Mouse (Mus musculus): ENCODE measurements around the gene Gm8369.
"Not testable (repeated sequence)": the region's sequence is repeated elsewhere in the genome, so short reads cannot be mapped to it uniquely, and the experiment has no call there.

Gene Gm8369

DNA sequence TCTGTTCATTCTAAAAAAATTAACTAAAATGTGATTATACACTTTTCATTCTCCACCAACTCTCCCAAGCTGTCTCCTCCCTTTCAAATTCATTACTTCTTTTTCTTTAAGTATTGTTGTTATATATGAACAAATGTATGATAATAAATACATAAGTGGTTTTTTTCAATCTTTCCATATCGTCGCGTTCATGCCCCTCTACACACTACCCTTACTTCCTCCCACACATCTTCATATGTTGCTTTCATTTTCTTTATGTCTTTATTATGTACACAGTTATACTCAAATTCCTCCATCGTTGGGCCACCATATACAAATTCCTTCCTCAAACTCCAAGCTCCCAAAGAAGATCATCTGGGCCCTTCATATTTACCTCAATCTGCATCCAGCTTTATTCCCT, 15.6 kb downstream of the Gm8369 start:
- in situ Hi-C loops (cut with MboI, MseI), result loop anchor here (10.0 kb wide), 1 partner anchor 137 kb away; no protein-coding TSS in a partner anchor

DNA sequence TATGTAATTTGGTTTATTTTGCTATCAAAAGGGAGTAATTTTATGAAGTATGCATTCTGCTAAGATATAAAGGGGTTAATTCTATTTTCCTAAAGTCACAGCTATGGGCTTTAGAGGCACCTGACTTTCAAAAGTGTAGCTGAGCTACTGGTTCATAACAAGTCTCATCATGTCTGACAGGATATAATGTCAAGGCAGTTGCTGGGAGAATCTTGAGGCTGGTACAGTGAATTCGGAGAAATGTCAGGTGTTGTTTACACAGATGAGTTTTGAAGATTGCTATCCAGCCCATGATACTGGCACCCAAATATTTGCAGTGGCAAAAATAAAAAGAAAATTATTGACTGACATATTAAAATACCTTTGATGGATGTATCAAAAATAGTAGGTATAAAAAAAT, 19.1 kb downstream of the Gm8369 start:
- in situ Hi-C loops (cut with MboI, MseI), result loop anchor here (10.0 kb wide), 1 partner anchor 140 kb away; no protein-coding TSS in a partner anchor

DNA sequence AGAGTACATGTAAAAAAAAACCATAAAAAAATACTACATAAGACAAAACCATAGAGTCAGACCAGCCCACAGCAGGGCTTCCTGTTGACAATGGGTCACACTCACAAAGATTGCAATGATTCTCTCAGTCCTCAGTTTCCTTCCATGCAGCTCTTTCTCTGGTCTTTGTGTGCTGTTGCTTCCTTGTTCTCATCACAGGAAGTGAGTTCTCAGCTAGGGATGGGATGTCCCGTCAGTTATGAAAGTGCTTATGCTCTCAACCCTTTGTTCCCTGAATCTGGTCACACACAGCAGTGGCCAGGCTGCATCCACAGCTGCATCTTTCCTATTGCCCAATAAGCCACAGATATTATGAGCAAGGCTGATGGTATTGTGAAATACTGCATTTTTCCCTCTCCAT, 27.7 kb downstream of the Gm8369 start:
- in situ Hi-C loops (cut with MboI, MseI), result no loop called here

DNA sequence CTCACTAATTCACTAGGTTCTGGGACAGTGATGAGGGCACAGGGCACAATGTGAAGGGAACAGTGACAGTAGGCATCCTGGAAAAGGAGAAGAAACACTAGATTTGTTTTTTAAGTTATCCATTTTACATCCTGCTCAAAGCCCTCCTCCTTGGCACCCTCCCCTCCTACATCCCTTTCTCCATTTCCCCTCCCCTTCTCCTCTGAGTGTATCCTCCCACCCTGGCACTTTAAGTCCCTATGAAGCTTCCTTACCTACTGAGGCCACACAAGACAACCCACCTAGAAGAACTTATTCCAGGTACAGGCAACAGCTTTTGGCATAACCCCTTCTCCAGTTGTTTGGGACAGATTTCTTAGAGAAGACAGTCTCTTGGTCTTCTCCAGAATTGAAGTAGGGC, 30.5 kb downstream of the Gm8369 start, which contains the start of gene Ms4a6b:
Ms4a6b (plus strand) TSS at position 267 of the 400 bp plus-strand sequence.
- in situ Hi-C loops (cut with MboI, MseI), result no loop called here

DNA sequence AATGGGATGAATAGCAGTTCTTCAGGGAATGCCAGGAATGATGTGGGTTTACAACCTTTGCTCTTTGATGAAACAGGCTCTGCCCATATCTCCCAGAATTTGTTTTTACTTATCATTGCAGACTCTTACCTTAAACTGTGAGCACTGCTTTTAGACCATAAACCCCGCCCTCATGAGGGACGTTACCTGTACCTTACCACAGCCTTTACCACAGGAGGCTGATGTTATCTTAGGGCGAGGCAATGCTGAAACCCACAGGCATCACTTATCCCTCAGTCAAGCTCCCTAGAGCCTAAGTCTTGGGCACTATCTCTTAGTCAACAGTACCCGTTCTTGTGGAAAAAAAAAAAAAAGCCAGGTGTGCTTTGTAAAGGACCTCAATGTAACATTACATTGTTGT, 31.1 kb downstream of the Gm8369 start:
- in situ Hi-C loops (cut with MboI, MseI), result no loop called here

DNA sequence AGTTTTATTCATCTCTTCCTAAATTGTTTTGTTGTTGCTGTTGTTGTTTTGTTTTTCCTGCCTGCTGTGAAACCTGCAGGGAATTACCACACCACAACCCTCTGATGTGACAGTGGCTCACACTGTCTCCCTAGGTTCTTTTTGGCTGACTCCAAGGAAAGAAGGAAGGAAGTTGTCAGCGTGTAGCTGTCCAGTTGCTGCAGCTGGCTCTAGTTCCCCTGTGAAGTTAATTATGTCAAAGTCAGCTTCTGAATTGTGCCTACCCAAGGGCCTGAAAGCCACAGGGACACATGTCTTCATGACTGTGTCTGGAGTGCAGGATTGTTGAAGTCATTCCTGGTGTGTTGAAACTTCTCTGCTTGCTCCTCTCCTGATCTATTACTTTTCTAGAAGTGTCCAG, 31.6 kb downstream of the Gm8369 start:
- in situ Hi-C loops (cut with MboI, MseI), result not testable (repeated sequence)

DNA sequence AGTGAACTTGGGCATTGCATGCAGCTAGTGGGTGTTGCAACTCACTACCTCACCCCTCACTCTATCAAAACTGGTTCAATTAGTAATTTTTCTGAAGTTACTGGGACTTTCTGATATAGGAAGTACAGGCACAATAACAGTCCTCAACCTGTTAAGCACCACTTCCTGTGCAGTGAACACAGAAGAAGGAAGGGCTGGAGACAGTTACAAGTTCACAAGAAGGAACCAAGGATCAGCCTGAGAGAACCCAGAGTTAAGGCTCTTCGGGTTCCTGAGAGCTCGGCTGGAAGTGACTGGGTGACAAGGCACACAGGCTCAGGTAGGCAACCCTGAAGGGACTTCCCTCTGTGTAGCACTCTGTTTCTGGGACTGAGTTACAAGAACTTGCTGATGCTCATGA, 32.6 kb downstream of the Gm8369 start:
- in situ Hi-C loops (cut with MboI, MseI), result not testable (repeated sequence)

DNA sequence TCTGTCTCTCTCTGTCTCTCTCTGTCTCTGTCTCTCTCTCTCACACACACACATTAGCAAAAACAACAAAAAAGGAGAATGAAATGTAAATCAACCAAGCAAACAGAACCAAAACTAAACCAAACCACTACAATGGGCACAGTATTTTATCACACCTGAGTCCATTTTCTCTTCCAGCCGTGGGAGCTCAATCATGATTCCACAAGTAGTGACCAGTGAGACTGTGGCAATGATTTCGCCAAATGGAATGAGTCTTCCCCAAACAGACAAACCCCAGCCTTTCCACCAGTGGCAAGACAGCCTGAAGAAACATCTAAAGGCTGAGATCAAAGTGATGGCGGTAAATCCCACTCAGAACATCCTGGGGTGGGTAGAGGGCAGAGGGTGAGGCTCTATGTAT, 34.4 kb downstream of the Gm8369 start:
- in situ Hi-C loops (cut with MboI, MseI), result no loop called here

DNA sequence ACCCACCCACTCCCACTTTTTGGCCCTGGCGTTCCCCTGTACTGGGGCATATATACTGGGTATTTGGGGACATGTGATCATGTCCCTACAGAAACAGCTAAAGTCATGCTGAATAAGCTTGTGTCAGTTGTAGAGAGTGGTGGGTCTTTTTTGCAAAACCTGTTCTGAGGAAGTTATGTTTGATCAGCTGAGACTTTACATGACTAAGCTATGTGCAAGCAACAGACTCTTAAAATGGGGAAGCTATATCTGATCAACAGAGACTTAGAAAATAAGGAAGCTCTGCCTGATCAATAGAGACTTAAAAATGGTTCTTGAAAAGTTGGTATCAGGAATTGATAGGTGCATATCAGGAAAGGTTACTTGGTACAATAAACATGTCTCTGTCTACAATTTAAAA, 47.7 kb downstream of the Gm8369 start:
- in situ Hi-C loops (cut with MboI, MseI), result no loop called here

DNA sequence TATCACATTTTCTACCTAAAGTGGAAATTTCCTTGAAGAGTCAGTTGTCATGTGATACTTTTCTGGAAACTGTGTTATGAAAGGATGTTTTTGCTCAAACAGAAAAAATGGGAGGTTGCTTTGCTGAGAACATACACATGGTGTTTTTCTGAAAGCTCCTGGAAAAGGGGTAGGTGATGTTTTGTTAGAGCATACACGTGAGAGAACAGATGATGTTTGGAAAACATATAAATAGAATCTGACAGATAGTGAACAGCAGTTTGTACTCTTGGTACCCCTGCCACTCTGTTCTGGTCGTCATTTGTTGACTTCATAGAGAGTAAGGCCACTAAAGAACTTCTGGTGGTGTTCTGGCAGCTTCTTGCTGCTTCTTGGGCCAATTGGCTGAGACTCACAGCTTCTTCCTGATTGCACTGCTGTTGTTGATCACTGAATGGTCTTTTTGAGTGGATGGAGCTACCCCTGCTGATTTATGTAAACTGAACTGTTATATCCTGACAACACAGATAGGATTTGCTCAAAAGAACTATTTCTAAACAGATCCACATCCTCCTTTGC, 48.2 kb downstream of the Gm8369 start:
- in situ Hi-C loops (cut with MboI, MseI), result no loop called here

DNA sequence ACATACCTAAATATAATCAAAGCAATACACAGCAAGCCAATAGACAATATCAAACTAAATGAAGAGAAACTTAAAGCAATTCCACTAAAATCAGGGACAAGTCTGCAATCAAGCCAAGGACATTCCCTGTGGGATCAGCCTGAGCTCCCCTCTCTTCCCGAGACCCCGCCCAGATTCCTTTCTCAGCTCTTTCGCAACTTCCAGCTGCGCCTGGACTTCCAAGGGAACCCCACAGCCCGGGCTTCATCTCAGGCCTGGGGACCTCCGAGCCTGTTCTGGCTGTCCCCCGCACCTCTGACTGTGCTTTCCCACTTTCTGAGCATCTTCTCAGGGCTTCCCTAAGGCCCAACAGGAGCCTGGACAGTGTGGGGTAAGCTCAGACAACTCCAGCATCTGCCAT, 50.9 kb downstream of the Gm8369 start, which contains the start of gene Ms4a4d:
Ms4a4d (plus strand) TSS at position 209 of the 400 bp plus-strand sequence.
- in situ Hi-C loops (cut with MboI, MseI), result no loop called here

DNA sequence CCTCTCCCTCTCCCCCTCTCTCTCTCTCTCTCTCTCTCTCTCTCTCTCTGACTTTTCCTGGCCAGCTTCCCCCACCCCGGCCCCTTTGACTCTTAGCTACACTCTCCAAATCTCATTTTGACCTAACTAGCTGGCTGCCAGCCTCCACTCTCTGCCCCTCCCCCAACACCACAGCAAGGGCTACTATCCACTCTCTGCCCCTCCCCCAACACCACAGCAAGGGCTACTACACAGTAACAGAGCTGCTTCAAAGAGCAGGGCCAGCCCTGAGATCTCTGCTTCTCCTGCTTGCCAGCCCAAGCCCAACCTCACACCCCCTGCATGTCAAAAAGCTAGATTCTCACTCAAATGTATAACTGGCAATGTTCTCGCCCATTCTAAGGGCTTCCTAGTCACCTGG, 51.6 kb downstream of the Gm8369 start:
- in situ Hi-C loops (cut with MboI, MseI), result no loop called here

DNA sequence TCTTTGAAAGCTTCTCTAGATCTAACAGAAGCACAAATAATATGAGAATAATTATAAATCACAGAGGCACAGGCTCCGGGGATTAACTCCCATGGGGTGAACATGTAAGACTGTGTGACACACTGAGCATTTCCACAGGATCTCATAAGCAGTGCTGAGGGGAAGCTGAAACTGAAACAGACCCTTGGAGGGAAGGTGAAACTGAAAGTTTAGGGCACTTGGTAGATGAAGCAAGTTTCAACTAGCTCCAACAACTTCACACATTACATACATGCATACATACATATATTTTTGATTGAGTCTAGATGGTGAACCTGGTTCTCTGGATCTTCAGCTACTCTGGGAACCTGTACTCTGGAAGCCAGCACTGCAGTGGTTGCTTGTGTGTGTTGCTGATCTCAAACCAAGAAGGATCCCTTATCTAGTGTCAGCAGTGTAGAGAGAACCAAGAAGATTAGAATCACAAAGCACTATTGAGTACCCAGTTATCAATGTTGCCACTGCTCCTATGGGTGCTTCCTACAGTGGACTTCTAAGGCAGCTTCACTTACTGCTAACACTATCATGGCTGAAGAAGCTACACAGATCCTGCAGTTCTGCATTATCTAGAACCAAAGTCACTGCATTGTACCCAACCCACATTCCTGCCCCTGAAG, 54.6 kb downstream of the Gm8369 start:
- in situ Hi-C loops (cut with MboI, MseI), result not testable (repeated sequence)

DNA sequence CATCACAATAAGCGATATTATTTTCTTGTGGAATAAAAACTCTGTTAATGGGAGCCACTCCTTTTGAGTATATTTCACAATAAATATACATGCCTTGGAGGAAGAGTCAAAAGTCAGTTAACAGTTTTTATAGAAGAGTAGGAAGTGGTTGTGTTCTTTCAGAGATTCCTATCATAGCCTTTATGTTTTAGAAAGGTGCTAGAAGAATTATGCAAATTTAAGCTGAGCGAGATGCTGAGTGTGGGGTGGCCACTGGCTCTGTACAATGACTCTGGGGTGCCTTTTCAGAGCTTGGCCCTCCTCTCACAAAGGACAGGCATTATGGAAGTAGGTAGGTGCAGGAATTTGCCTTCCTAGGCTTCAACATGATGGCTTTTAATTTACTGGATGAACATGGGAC, 58.6 kb downstream of the Gm8369 start:
- in situ Hi-C loops (cut with MboI, MseI), result not testable (repeated sequence)

DNA sequence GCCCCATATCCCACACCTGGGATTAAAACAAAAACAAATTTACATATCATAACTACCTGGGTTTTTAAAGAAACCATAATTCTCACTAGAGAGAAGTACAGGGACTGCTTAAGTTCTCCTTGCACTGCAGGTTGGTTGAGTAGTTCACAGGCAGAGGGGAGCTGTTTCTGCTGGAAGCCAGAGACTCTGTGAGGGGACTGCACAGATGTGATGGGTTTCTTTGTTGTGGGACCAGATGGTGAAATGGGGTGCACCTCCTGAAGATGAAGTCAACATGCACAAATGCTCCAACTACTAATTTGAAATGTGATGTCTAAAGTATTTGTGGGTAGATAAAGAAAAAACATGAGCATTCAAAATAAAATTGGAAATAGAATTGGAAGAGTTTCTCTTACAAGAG, 62.2 kb downstream of the Gm8369 start:
- in situ Hi-C loops (cut with MboI, MseI), result no loop called here

DNA sequence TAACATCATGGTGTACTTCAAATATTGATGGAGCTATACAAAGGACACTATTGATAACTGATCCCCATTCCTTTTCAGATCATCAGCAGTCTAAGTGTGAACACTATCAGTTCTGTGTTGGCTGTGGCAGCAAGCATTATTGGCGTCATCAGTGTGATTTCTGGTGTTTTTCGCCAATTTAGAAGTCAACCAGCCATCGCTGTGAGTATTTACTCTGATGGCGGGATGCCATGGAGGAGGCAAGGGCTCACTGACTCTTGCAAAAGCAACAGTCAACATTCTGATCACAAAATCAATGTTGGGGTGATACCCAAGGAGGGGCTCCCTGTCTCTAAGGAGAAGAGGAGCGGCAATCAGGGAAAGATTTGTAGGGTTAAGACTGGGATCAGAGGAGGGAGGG, 69.0 kb downstream of the Gm8369 start:
- in situ Hi-C loops (cut with MboI, MseI), result no loop called here

DNA sequence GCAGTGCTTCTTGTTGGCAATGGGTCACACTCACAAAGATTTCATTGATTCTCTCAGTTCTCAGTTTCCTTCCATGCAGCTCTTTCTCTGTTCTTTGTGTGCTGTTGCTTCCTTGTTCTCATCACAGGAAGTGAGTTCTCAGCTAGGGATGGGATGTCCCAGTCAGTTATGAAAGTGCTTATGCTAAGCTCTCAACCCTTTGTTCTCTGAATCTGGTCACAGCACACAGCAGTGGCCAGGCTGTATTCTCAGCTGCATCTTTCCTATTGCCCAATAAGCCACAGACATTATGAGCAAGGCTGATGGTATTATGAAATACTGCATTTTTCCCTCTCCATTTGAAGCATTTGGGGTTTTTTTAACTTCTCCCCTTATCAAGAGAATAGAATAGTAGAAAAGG, 73.8 kb downstream of the Gm8369 start:
- in situ Hi-C loops (cut with MboI, MseI), result not testable (repeated sequence)

Data from regulatory T cell (primary cell).